Comparison of ENCODE assay signal across 9 mouse cellular contexts in the genomic region with DNA sequence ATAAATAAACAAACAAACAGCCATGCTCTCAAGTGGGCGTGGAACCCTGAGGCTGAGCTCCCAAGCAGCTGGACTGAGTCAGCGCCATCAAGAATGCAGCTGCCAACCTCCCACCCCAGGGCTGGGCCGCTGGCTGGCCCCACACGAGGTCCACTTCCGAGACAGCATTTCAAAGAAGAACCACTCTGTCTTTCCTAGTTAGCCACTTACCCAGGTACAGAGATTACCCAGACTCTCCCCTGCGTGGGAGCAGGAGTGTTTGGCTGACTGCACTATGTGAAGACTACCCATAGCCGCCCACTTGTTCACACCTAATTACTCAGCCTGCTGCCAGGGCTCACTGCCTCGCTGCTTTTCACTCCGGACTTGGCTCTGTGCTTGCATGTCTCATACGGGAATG. TPM values are rescaled to one million over a fixed set of nuclear protein-coding genes. Genes with fewer than 3 reads are reported as not detected.
DNase-seq lines count a peak whose midpoint lies in the region; ATAC-seq and TF ChIP-seq lines count a peak whose summit lies in the region.
"Had no signal": no experiment of that assay in that cellular context is flagged by ENCODE, and none has a peak within 500 bp of the region (broad histone marks: within the 10 kb centered on the region; RNA-seq: fewer than 3 reads in every experiment).

No protein-coding gene starts in this region.

- 54% methylated on average over 10 of the region's 10 CpGs for WGBS in forebrain, postnatal 0 days
- WGBS in forebrain, embryonic 13.5 days: 81% methylated on average over 10 of the region's 10 CpGs
- 29% methylated on average over 10 of the region's 10 CpGs for WGBS in cerebellum, adult 2 months

- peak; percentile 9 for DNase-seq in forebrain, postnatal 0 days
- peak; percentile 68 to 85 for DNase-seq in cerebellum, adult 2 months
- peak; percentile 42 to 43 for DNase-seq in kidney, adult 8-10 months
- DNase-seq in lung, postnatal 14 days: peak; percentile 9
- DNase-seq in spleen, postnatal 14 days (ENCODE audit: low spot score in 2 of 2): no peak
- DNase-seq in spleen, postnatal 10 days (ENCODE audit: low spot score in 2 of 2): no peak

- no peak for TF ChIP-seq POLR2A in cerebellum, adult 2 months (IDR thresholded peaks at IDR 0.05; ENCODE audit: borderline replicate concordance, insufficient read depth, low read length)

- no peak for ATAC-seq in forebrain, postnatal 0 days
- no peak for ATAC-seq in forebrain, embryonic 13.5 days

- no peaks in the 10 kb centered on the region for H3K9me3 ChIP-seq in forebrain, postnatal 0 days (ENCODE audit: low read length)
- no peaks in the 10 kb centered on the region for H3K9me3 ChIP-seq in forebrain, embryonic 13.5 days (replicated peaks)

- TF ChIP-seq CTCF in forebrain, postnatal 0 days (IDR thresholded peaks at IDR 0.05; ENCODE audit: low read depth): no peak
- no peak for TF ChIP-seq CTCF in cerebellum, adult 2 months (IDR thresholded peaks at IDR 0.05; ENCODE audit: borderline replicate concordance, insufficient read depth, low read depth, low read length)

- H3K4me1 ChIP-seq in forebrain, postnatal 0 days (ENCODE audit: insufficient read depth): no peaks in the 10 kb centered on the region
- peaks cover 7% of the 10 kb centered on the region; the same call in 1 of the 2 replicates for H3K4me1 ChIP-seq in forebrain, embryonic 13.5 days
- peaks cover 56% of the 10 kb centered on the region for H3K4me1 ChIP-seq in cerebellum, adult 2 months (ENCODE audit: control insufficient read depth, insufficient read depth, low read length)

- no peak overlapping the region for H3K4me2 ChIP-seq in forebrain, postnatal 0 days (ENCODE audit: low read depth)
- H3K4me2 ChIP-seq in forebrain, embryonic 13.5 days: no peak overlapping the region

- H3K9ac ChIP-seq in forebrain, postnatal 0 days: no peak overlapping the region
- H3K9ac ChIP-seq in forebrain, embryonic 13.5 days: no peak overlapping the region

- H3K36me3 ChIP-seq in forebrain, postnatal 0 days (ENCODE audit: insufficient read depth): peaks cover 37% of the 10 kb centered on the region
- H3K36me3 ChIP-seq in forebrain, embryonic 13.5 days (ENCODE audit: poor library complexity, severe bottlenecking): peaks cover 16% of the 10 kb centered on the region; the same call in 1 of the 2 replicates

- H3K4me3 ChIP-seq in forebrain, postnatal 0 days (ENCODE audit: low read depth, low read length): no peak overlapping the region
- no peak overlapping the region for H3K4me3 ChIP-seq in forebrain, embryonic 13.5 days
- H3K4me3 ChIP-seq in cerebellum, adult 2 months (replicated peaks; ENCODE audit: insufficient read depth, low read depth, low read length): no peak overlapping the region

- no peak overlapping the region for H3K27ac ChIP-seq in forebrain, postnatal 0 days (ENCODE audit: low read depth, low read length)
- H3K27ac ChIP-seq in forebrain, embryonic 13.5 days: no peak overlapping the region
- H3K27ac ChIP-seq in cerebellum, adult 2 months (ENCODE audit: insufficient read depth, low read length): peak overlapping the region; percentile 49; the same call in 1 of the 2 replicates
- H3K27ac ChIP-seq: macrophage had no signal

- no peaks in the 10 kb centered on the region for H3K27me3 ChIP-seq in forebrain, postnatal 0 days (ENCODE audit: insufficient read depth, low read length)
- no peaks in the 10 kb centered on the region for H3K27me3 ChIP-seq in forebrain, embryonic 13.5 days
- no peaks in the 10 kb centered on the region for H3K27me3 ChIP-seq in cerebellum, adult 2 months (ENCODE audit: control insufficient read depth, insufficient read depth, low read length)

RNA-seq across cellular contexts. Expression of gene Sergef, which starts 26.5 kb away (rescaled TPM):
- total RNA-seq in forebrain, postnatal 0 days (2014; rRNA removed): 50.7 and 54.5 TPM in 2 replicates
- 40.4 and 46.9 TPM in 2 replicates for polyA plus RNA-seq in forebrain, postnatal 0 days (2015; fragmentation: Nextera tagmentation; extraction: Ambion mirVana)
- 25.0 and 26.6 TPM in 2 replicates for polyA plus RNA-seq in forebrain, embryonic 13.5 days (2015; fragmentation: Nextera tagmentation; extraction: Ambion mirVana)
- 38.7 and 41.1 TPM in 2 replicates for polyA plus RNA-seq in cerebellum, adult 2 months (2012; rRNA removed)

RNA-seq across cellular contexts. Expression of gene Tph1, which starts 59.2 kb away (rescaled TPM):
- 1.3 and 3.6 TPM in 2 replicates for total RNA-seq in forebrain, postnatal 0 days (2014; rRNA removed)
- 0.99 and 1.9 TPM in 2 replicates for polyA plus RNA-seq in forebrain, postnatal 0 days (2015; fragmentation: Nextera tagmentation; extraction: Ambion mirVana)
- polyA plus RNA-seq in forebrain, embryonic 13.5 days (2015; fragmentation: Nextera tagmentation; extraction: Ambion mirVana): 0.21 and 0.28 TPM in 2 replicates
- 0.10 TPM in 1 of 2 replicates, not detected in the other for polyA plus RNA-seq in cerebellum, adult 2 months (2012; rRNA removed)
- total RNA-seq: hematopoietic stem cell, adult 5-6 weeks had no signal
- polyA plus RNA-seq: macrophage had no signal

Comparison
In these comparisons a context has a peak if more than half of its experiments do, and no peak if none do; other contexts are left out.
1. DNase-seq: peak in forebrain, postnatal 0 days (single experiment), cerebellum, adult 2 months (2 of 2), kidney, adult 8-10 months (2 of 2) and lung, postnatal 14 days (single experiment); none in spleen, postnatal 14 days (0 of 2) and spleen, postnatal 10 days (0 of 2).